Mouse (Mus musculus) adrenal gland, postnatal 4 days (tissue): ENCODE measurements around the gene Mpi. TPM values are rescaled to one million over a fixed set of nuclear protein-coding genes. Genes with fewer than 3 reads are reported as not detected.

ENCODE experiments used
- DNase-seq, 2 experiments: peaks; one replicate each; pipeline ENCODE4 v3.0.0; 2021 to 2022; ENCODE audit warnings: low spot score in 2 of 2, mixed read lengths in 2 of 2
- long read RNA-seq, 2 experiments: library from polyadenylated mRNA; stranded (forward); transcript quantifications; one replicate each; pipeline ENCODE4 v2.0.0; 2021
- total RNA-seq, 2 experiments: library from RNA; stranded (reverse); gene quantifications; 2 replicates each; pipeline ENCODE4 v1.2.3; 2021

Gene Mpi
- total RNA-seq, result 10 to 100 TPM; 50.7 to 55.7 TPM
- long read RNA-seq, experiment 1, transcript Mpi-201 (8 exons, 1,780 nt), result major isoform, 11 of 16 reads
- long read RNA-seq, experiment 1, partial matches to known transcripts, result 1 of 16 reads
- long read RNA-seq, experiment 1, other reads (novel, unspliced or antisense), result 4 of 16 reads
- long read RNA-seq, experiment 2, transcript Mpi-201 (8 exons, 1,780 nt), result major isoform, 27 of 44 reads
- long read RNA-seq, experiment 2, partial matches to known transcripts, result 13 of 44 reads
- long read RNA-seq, experiment 2, other reads (novel, unspliced or antisense), result 4 of 44 reads

- peak in 1 of 2 experiments; percentile 45 for DNase-seq
Observed at GRCm38 (mm10) chr9:57552139-57552887, at the start of gene Mpi. Gene Mpi, minus strand, starts transcription at chr9:57552763.

- no peak for DNase-seq
Observed at GRCm38 (mm10) chr9:57602098-57602497, 49.5 kb upstream of the Mpi start.

GRCm38 (mm10) chr9:57601353-57601706 is 48.8 kb upstream of the Mpi start:
- no peak for DNase-seq

GRCm38 (mm10) chr9:57600620-57601352 is 48.2 kb upstream of the Mpi start:
- no peak for DNase-seq

GRCm38 (mm10) chr9:57598851-57599563 is 46.4 kb upstream of the Mpi start:
- DNase-seq, result no peak

GRCm38 (mm10) chr9:57597929-57598382 is 45.4 kb upstream of the Mpi start:
- DNase-seq, result no peak

- no peak for DNase-seq
Observed at GRCm38 (mm10) chr9:57597265-57597664, 44.7 kb upstream of the Mpi start.

GRCm38 (mm10) chr9:57594174-57594509 is 41.6 kb upstream of the Mpi start:
- DNase-seq, result no peak

- DNase-seq, result no peak
Observed at GRCm38 (mm10) chr9:57593454-57594173, 41.1 kb upstream of the Mpi start.

- no peak for DNase-seq
Observed at GRCm38 (mm10) chr9:57590726-57591125, 38.2 kb upstream of the Mpi start.

GRCm38 (mm10) chr9:57589224-57590126 is 36.9 kb upstream of the Mpi start, which contains the start of gene Ulk3:
Gene Ulk3, plus strand, starts transcription at chr9:57589452.
- DNase-seq, result peak; percentile 53 to 65

GRCm38 (mm10) chr9:57584991-57585390 is 32.4 kb upstream of the Mpi start:
- DNase-seq, result no peak

GRCm38 (mm10) chr9:57577144-57577849 is 24.7 kb upstream of the Mpi start:
- no peak for DNase-seq

- DNase-seq, result no peak
Observed at GRCm38 (mm10) chr9:57575577-57575976, 23.0 kb upstream of the Mpi start.

GRCm38 (mm10) chr9:57574397-57574796 is 21.8 kb upstream of the Mpi start:
- DNase-seq, result no peak

- DNase-seq, result no peak
Observed at GRCm38 (mm10) chr9:57568500-57568899, 15.9 kb upstream of the Mpi start.

- DNase-seq, result no peak
Observed at GRCm38 (mm10) chr9:57566846-57567245, 14.3 kb upstream of the Mpi start.

GRCm38 (mm10) chr9:57565741-57566221 is 13.2 kb upstream of the Mpi start:
- no peak for DNase-seq

- no peak for DNase-seq
Observed at GRCm38 (mm10) chr9:57564609-57565008, 12.0 kb upstream of the Mpi start.
